Mouse (Mus musculus) central nervous system, embryonic 14 days (tissue): ENCODE measurements around the gene Pih1d3. TPM values are rescaled to one million over a fixed set of nuclear protein-coding genes. Genes with fewer than 3 reads are reported as not detected.

ENCODE experiments used
- polyA plus RNA-seq: library from polyadenylated mRNA; depleted of rRNA; stranded (reverse); fragments of >200 nt; gene quantifications from 2 replicates; pipeline ENCODE4 v1.2.3, GENCODE M21; 2012; rRNA removed

The Pih1d3 gene
- not detected in 2 replicates for polyA plus RNA-seq

GRCm38 (mm10) chr1:31222564-31222963, at the start of gene Pih1d3, which contains the start of gene 4931428L18Rik:
TSS of gene Pih1d3 (plus strand) at chr1:31222838.
TSS of gene 4931428L18Rik (minus strand) at chr1:31222684.

GRCm38 (mm10) chr1:31176101-31176500, 46.5 kb upstream of the Pih1d3 start, which contains the start of gene Lgsn:
TSS of gene Lgsn (plus strand) at chr1:31176401.

Other genes with a start within 250 kb of the Pih1d3 start
- gene AC153137.1, start 244.9 kb upstream of the Pih1d3 start, polyA plus RNA-seq, result not detected in 2 replicates
- 0.04 TPM in 1 of 2 replicates, not detected in the other for gene Lgsn, start 46.4 kb upstream of the Pih1d3 start, polyA plus RNA-seq
- not detected in 2 replicates for gene 4931428L18Rik, start 154 bp upstream of the Pih1d3 start, polyA plus RNA-seq